Mouse (Mus musculus) kidney, postnatal 0 days (tissue): Measurements from ENCODE around the gene Far1. TPM values are rescaled to one million over a fixed set of nuclear protein-coding genes. Genes with fewer than 3 reads are reported as not detected.
A peak's percentile ranks its signal among the peaks of the same experiment; 100 is the strongest.

Experiments
- ATAC-seq: fragments of 200-750 bp; cut with Nextera tagmentation; replicated peaks from 2 replicates; pipeline ENCODE4 v1.8.0; 2017; ENCODE audit warnings: low read depth, moderate number of reproducible peaks, moderate TSS enrichment, moderate library complexity; ENCODE audit not compliant: low FRiP score
- DNase-seq: peaks from one replicate; pipeline ENCODE4 v3.0.0-alpha.2; 2016; ENCODE audit warnings: low spot score
- H3K27ac ChIP-seq: fragments of 300-500 bp; sonication (generic); 2 replicates; pipeline ENCODE4 v1.5.1; 2014; ENCODE audit warnings: mild to moderate bottlenecking
- H3K27me3 ChIP-seq: fragments of 300-500 bp; sonication (generic); 2 replicates; pipeline ENCODE4 v1.6.1; 2014; ENCODE audit warnings: low read length, mixed read lengths; ENCODE audit not compliant: insufficient read depth
- H3K36me3 ChIP-seq: fragments of 300-500 bp; sonication (generic); 2 replicates; pipeline ENCODE4 v1.6.1; 2014; ENCODE audit warnings: low read length, mixed read lengths; ENCODE audit not compliant: insufficient read depth
- H3K4me1 ChIP-seq: fragments of 300-500 bp; sonication (generic); replicated peaks from 2 replicates; pipeline ENCODE4 v1.6.1; 2014; ENCODE audit warnings: antibody characterized with exemption, low read length, mixed read lengths; ENCODE audit not compliant: insufficient read depth
- H3K4me2 ChIP-seq: fragments of 300-500 bp; sonication (generic); 2 replicates; pipeline ENCODE4 v1.6.1; 2014; ENCODE audit warnings: mild to moderate bottlenecking, low read length, moderate library complexity, mixed read lengths
- H3K4me3 ChIP-seq: fragments of 300-500 bp; sonication (generic); replicated peaks from 2 replicates; pipeline ENCODE4 v1.5.1; 2014; ENCODE audit warnings: low read depth, low read length
- H3K9ac ChIP-seq: fragments of 300-500 bp; sonication (generic); 2 replicates; pipeline ENCODE4 v1.6.1; 2014; ENCODE audit warnings: low read depth, low read length
- H3K9me3 ChIP-seq: fragments of 300-500 bp; sonication (generic); replicated peaks from 2 replicates; pipeline ENCODE4 v1.6.1; 2016; ENCODE audit warnings: low read length, inconsistent platforms, mixed read lengths
- CTCF ChIP-seq: IDR thresholded peaks from 2 replicates; pipeline ENCODE4 v1.5.1; 2016; ENCODE audit warnings: antibody characterized with exemption, low read depth, mild to moderate bottlenecking, moderate library complexity
- WGBS: fragments of 180-500 bp; shearing (Covaris S2); extraction: QIAGEN DNeasy Blood & Tissue Kit; methylation state at CpG from one replicate; pipeline ENCODE4 v1.1.7; 2014; 5-methylcytosine and 5-hydroxymethylcytosine counted together
- polyA plus RNA-seq: library from polyadenylated mRNA; unstranded; fragments of >200 nt; fragmentation: Nextera tagmentation; extraction: Ambion mirVana; gene quantifications from 2 replicates; pipeline ENCODE4 v1.2.1, GENCODE M21; 2015

Gene Far1
- polyA plus RNA-seq: 80.4 and 90.6 TPM in 2 replicates

DNA sequence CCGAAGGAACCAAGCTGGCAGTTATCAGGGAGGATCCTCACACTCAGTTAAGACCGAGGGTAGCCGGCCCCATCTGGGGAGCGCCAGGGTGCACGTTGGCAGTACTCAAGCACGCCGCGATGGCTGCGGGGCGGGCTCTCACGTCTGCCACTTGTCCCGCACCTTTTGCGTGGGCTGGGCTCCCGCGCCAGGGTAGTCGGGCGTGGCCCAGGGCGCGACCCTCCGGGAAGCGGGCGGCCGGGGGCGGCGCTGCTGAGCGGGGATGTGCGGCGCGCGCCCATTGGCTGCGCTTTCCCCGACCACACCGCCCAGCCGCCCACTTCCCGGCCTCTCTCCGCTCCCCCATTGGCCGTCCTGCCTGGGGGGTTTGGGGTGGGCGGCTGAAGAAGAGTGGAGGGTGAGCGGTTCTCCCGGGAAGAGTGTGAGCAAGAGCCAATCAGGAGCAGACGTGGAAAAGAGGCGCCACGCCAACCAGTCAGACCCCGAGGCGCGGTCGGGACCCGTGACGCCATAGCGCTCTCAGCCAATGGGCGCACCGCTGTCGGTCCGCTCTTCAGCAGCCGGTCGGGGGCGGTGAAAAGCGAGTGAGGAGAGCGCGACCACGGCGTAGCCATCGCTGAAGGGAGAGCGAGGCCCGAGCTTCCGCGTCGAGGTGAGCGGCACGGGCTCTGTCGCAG lies at the start of gene Far1:
TSS of gene Far1 (plus strand) at position 549 of the 677 bp plus-strand sequence.
- Histone ChIP-seq H3K36me3 (no peaks in the 10 kb centered on the region), H3K9me3 (no peaks in the 10 kb centered on the region), H3K4me2 (peak within 1 kb of the TSS; percentile 82), H3K27ac (peak within 1 kb of the TSS; percentile 94), H3K4me1 (0 out of 2 replicates have a peak, but pooled peaks cover 15% of the 10 kb centered on the region), H3K27me3 (no peaks in the 10 kb centered on the region), H3K4me3 (peak within 1 kb of the TSS; percentile 68), H3K9ac (peak within 1 kb of the TSS; percentile 76)
- WGBS: under 1% methylated on average over 53 of the region's 71 CpGs
- DNase-seq (peak; percentile 99), ATAC-seq (peak; percentile 99)
- peak; percentile 58 for TF ChIP-seq CTCF

DNA sequence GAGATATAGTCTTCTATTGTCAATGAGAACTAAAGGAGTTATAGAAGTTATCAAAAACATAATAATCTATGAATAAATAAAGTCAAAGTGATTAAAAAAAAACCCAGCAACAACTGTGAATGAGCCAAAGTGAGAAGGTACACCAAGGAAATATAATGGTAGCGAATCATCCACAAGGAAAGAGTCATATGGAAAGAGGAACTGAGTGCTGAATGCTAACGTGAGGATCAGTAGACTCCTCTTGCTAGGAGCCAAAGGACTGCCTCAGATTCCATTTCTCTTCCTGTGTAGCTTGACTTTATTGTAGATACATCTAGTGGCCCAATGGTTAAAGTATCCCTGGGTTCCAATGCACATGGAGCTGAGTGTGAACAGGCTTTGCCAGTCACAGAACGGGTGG lies 45.3 kb upstream of the Far1 start:
- WGBS: 92% methylated on average over 3 of the region's 3 CpGs
- no peaks in the 10 kb centered on the region for H3K36me3 ChIP-seq

GRCm38 (mm10) chr7:113470671-113471070 lies 43.0 kb upstream of the Far1 start:
- WGBS: 58% methylated on average over 2 of the region's 2 CpGs
- TF ChIP-seq CTCF: no peak
- no peaks in the 10 kb centered on the region for H3K4me1 ChIP-seq
- DNase-seq: peak; percentile 9
- no peaks in the 10 kb centered on the region for H3K27me3 ChIP-seq
- no peak overlapping the region for H3K4me2 ChIP-seq
- H3K9ac ChIP-seq: no peak overlapping the region
- H3K4me3 ChIP-seq: no peak overlapping the region
- ATAC-seq: no peak
- no peak overlapping the region for H3K27ac ChIP-seq
- H3K9me3 ChIP-seq: no peaks in the 10 kb centered on the region
- no peaks in the 10 kb centered on the region for H3K36me3 ChIP-seq

More for the DNA sequence above, 45.3 kb upstream of the Far1 start:
- Histone ChIP-seq H3K9me3 (no peaks in the 10 kb centered on the region), H3K27me3 (no peaks in the 10 kb centered on the region), H3K9ac (no peak overlapping the region), H3K4me2 (no peak overlapping the region), H3K27ac (no peak overlapping the region), H3K4me1 (no peaks in the 10 kb centered on the region), H3K4me3 (no peak overlapping the region)
- ATAC-seq: no peak
- DNase-seq: no peak
- TF ChIP-seq CTCF: no peak

DNA sequence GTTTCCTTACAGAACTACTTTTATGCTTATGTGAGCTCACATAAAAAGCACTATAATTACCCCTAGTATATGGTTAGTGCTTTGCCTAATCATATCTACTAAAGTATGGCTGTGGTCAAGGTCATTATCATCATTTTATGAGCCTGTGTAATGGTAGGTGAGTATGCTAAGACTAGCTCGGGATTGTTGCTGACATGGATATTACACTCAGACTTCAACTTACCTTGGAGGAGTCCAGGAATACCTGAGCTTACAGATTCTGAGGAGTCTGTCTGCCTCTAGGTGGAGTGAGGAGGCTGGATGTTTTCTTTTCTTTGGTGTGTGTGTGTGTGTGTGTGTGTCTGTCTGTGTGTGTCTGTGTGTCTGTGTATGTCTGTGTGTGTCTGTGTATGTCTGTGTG lies 42.0 kb upstream of the Far1 start:
- Histone ChIP-seq H3K4me3 (no peak overlapping the region), H3K36me3 (no peaks in the 10 kb centered on the region), H3K4me2 (no peak overlapping the region), H3K27me3 (no peaks in the 10 kb centered on the region), H3K9me3 (no peaks in the 10 kb centered on the region), H3K9ac (no peak overlapping the region), H3K4me1 (no peaks in the 10 kb centered on the region), H3K27ac (no peak overlapping the region)
- ATAC-seq (no peak), DNase-seq (no peak)
- WGBS: 64% methylated on average over 1 of the region's 1 CpGs
- no peak for TF ChIP-seq CTCF

DNA sequence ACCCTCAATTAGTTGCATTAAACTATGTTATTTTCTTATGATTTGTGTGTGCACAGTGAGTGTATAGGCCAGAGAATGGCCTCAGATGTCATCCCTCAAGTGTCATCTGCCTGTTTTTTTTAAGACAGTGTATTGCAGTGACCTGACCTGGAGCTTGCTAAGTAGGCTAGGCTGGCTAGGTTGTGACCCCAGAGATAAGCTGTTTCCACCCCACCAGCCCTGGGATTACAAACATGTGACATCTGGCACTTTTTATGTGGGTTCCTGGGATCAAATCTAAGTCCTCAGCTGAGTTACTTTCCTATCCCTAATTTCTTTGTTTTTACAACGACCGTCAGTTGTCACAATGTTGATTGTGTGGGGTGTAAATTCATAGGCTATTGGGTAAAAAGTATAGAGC lies 17.8 kb upstream of the Far1 start:
- Histone ChIP-seq H3K9me3 (no peaks in the 10 kb centered on the region), H3K4me1 (no peaks in the 10 kb centered on the region), H3K27ac (no peak overlapping the region), H3K4me2 (no peak overlapping the region), H3K36me3 (no peaks in the 10 kb centered on the region), H3K27me3 (no peaks in the 10 kb centered on the region), H3K4me3 (no peak overlapping the region), H3K9ac (no peak overlapping the region)
- TF ChIP-seq CTCF: no peak
- ATAC-seq: no peak
- DNase-seq: no peak
- WGBS: 47% methylated on average over 2 of the region's 2 CpGs

GRCm38 (mm10) chr7:113498413-113498812 lies 15.2 kb upstream of the Far1 start:
- Histone ChIP-seq H3K4me1 (no peaks in the 10 kb centered on the region), H3K4me3 (no peak overlapping the region), H3K9ac (no peak overlapping the region), H3K27me3 (no peaks in the 10 kb centered on the region), H3K4me2 (no peak overlapping the region), H3K36me3 (no peaks in the 10 kb centered on the region), H3K27ac (no peak overlapping the region), H3K9me3 (no peaks in the 10 kb centered on the region)
- ATAC-seq (no peak), DNase-seq (no peak)
- 75% methylated on average over 3 of the region's 3 CpGs for WGBS
- TF ChIP-seq CTCF: no peak
